Mouse (Mus musculus): ENCODE data around the gene Ttc9c. TPM values are rescaled to one million over a fixed set of nuclear protein-coding genes. Genes with fewer than 3 reads are reported as not detected.
A peak's percentile ranks its signal among the peaks of the same experiment; 100 is the strongest.

The Ttc9c gene
- polyA plus RNA-seq (2014; fragmentation: Nextera tagmentation; extraction: Ambion mirVana) = 47.0 and 53.1 TPM in 2 replicates

- peaks cover 9% of the 10 kb centered on the region for H3K4me1 ChIP-seq (replicated peaks; ENCODE audit: control insufficient read depth, insufficient read depth, low read length)
- H3K4me2 ChIP-seq (replicated peaks; ENCODE audit: low read depth, low read length) = peak within 1 kb of the TSS; percentile 77
- H3K36me3 ChIP-seq (ENCODE audit: control insufficient read depth, insufficient read depth, low read length) = peaks cover 3% of the 10 kb centered on the region; the same call in 1 of the 2 replicates
- no peaks in the 10 kb centered on the region for H3K27me3 ChIP-seq (ENCODE audit: control insufficient read depth, insufficient read depth, low read length)
- under 1% methylated on average over 33 of the region's 33 CpGs for WGBS
- DNase-seq (ENCODE audit: low spot score) (peak; percentile 97), ATAC-seq (ENCODE audit: low FRiP score) (peak; percentile 94)
- peak within 1 kb of the TSS; percentile 98 for H3K27ac ChIP-seq (ENCODE audit: low read depth, low read length)
- H3K4me3 ChIP-seq (ENCODE audit: low read depth, low read length) = peak within 1 kb of the TSS; percentile 99
- no peaks in the 10 kb centered on the region for H3K9me3 ChIP-seq (ENCODE audit: control insufficient read depth, low read length)
- H3K9ac ChIP-seq (ENCODE audit: low read depth, low read length) = peak within 1 kb of the TSS; percentile 98
Measured at GRCm38 (mm10) chr19:8818801-8819595, at the start of gene Ttc9c. Ttc9c (minus strand) TSS chr19:8819333.

- Histone ChIP-seq H3K27me3 (ENCODE audit: control insufficient read depth, insufficient read depth, low read length) (no peaks in the 10 kb centered on the region), H3K4me3 (ENCODE audit: low read depth, low read length) (no peak overlapping the region), H3K9ac (ENCODE audit: low read depth, low read length) (no peak overlapping the region), H3K4me2 (replicated peaks; ENCODE audit: low read depth, low read length) (no peak overlapping the region), H3K27ac (ENCODE audit: low read depth, low read length) (no peak overlapping the region), H3K36me3 (ENCODE audit: control insufficient read depth, insufficient read depth, low read length) (no peaks in the 10 kb centered on the region), H3K9me3 (ENCODE audit: control insufficient read depth, low read length) (no peaks in the 10 kb centered on the region), H3K4me1 (replicated peaks; ENCODE audit: control insufficient read depth, insufficient read depth, low read length) (no peaks in the 10 kb centered on the region)
- 84% methylated on average over 6 of the region's 6 CpGs for WGBS
- no peak for ATAC-seq (ENCODE audit: low FRiP score)
- no peak for DNase-seq (ENCODE audit: low spot score)
Measured at GRCm38 (mm10) chr19:8864265-8864664, 45.1 kb upstream of the Ttc9c start.

GRCm38 (mm10) chr19:8859018-8859417 is 39.9 kb upstream of the Ttc9c start:
- no peaks in the 10 kb centered on the region for H3K9me3 ChIP-seq (ENCODE audit: control insufficient read depth, low read length)
- no peaks in the 10 kb centered on the region for H3K27me3 ChIP-seq (ENCODE audit: control insufficient read depth, insufficient read depth, low read length)
- H3K4me3 ChIP-seq (ENCODE audit: low read depth, low read length) = no peak overlapping the region
- H3K27ac ChIP-seq (ENCODE audit: low read depth, low read length) = no peak overlapping the region
- H3K4me2 ChIP-seq (replicated peaks; ENCODE audit: low read depth, low read length) = no peak overlapping the region
- no peak overlapping the region for H3K9ac ChIP-seq (ENCODE audit: low read depth, low read length)
- ATAC-seq (ENCODE audit: low FRiP score) (no peak), DNase-seq (ENCODE audit: low spot score) (peak; percentile 30)
- H3K4me1 ChIP-seq (replicated peaks; ENCODE audit: control insufficient read depth, insufficient read depth, low read length) = no peaks in the 10 kb centered on the region
- no peaks in the 10 kb centered on the region for H3K36me3 ChIP-seq (ENCODE audit: control insufficient read depth, insufficient read depth, low read length)
- WGBS = 17% methylated on average over 1 of the region's 1 CpGs

GRCm38 (mm10) chr19:8857689-8858088 is 38.6 kb upstream of the Ttc9c start:
- Histone ChIP-seq H3K36me3 (ENCODE audit: control insufficient read depth, insufficient read depth, low read length) (no peaks in the 10 kb centered on the region), H3K4me1 (replicated peaks; ENCODE audit: control insufficient read depth, insufficient read depth, low read length) (no peaks in the 10 kb centered on the region), H3K9ac (ENCODE audit: low read depth, low read length) (no peak overlapping the region), H3K4me3 (ENCODE audit: low read depth, low read length) (no peak overlapping the region), H3K27me3 (ENCODE audit: control insufficient read depth, insufficient read depth, low read length) (no peaks in the 10 kb centered on the region), H3K4me2 (replicated peaks; ENCODE audit: low read depth, low read length) (no peak overlapping the region), H3K9me3 (ENCODE audit: control insufficient read depth, low read length) (no peaks in the 10 kb centered on the region), H3K27ac (ENCODE audit: low read depth, low read length) (no peak overlapping the region)
- DNase-seq (ENCODE audit: low spot score) = peak; percentile 56
- WGBS = 43% methylated on average over 4 of the region's 4 CpGs
- ATAC-seq (ENCODE audit: low FRiP score) = no peak

GRCm38 (mm10) chr19:8853117-8853516 is 34.0 kb upstream of the Ttc9c start:
- DNase-seq (ENCODE audit: low spot score) (no peak), ATAC-seq (ENCODE audit: low FRiP score) (no peak)
- Histone ChIP-seq H3K27ac (ENCODE audit: low read depth, low read length) (no peak overlapping the region), H3K36me3 (ENCODE audit: control insufficient read depth, insufficient read depth, low read length) (no peaks in the 10 kb centered on the region), H3K9ac (ENCODE audit: low read depth, low read length) (no peak overlapping the region), H3K9me3 (ENCODE audit: control insufficient read depth, low read length) (no peaks in the 10 kb centered on the region), H3K27me3 (ENCODE audit: control insufficient read depth, insufficient read depth, low read length) (no peaks in the 10 kb centered on the region), H3K4me2 (replicated peaks; ENCODE audit: low read depth, low read length) (no peak overlapping the region), H3K4me3 (ENCODE audit: low read depth, low read length) (no peak overlapping the region), H3K4me1 (replicated peaks; ENCODE audit: control insufficient read depth, insufficient read depth, low read length) (no peaks in the 10 kb centered on the region; the same call in 1 of the 2 replicates)
- WGBS = 82% methylated on average over 3 of the region's 3 CpGs

- Histone ChIP-seq H3K4me2 (replicated peaks; ENCODE audit: low read depth, low read length) (no peak overlapping the region), H3K27me3 (ENCODE audit: control insufficient read depth, insufficient read depth, low read length) (no peaks in the 10 kb centered on the region), H3K36me3 (ENCODE audit: control insufficient read depth, insufficient read depth, low read length) (0 out of 2 replicates have a peak, but pooled peaks cover 1% of the 10 kb centered on the region), H3K9ac (ENCODE audit: low read depth, low read length) (no peak overlapping the region), H3K4me3 (ENCODE audit: low read depth, low read length) (no peak overlapping the region), H3K4me1 (replicated peaks; ENCODE audit: control insufficient read depth, insufficient read depth, low read length) (no peaks in the 10 kb centered on the region; the same call in 1 of the 2 replicates), H3K9me3 (ENCODE audit: control insufficient read depth, low read length) (no peaks in the 10 kb centered on the region), H3K27ac (ENCODE audit: low read depth, low read length) (no peak overlapping the region)
- ATAC-seq (ENCODE audit: low FRiP score) (no peak), DNase-seq (ENCODE audit: low spot score) (no peak)
- 60% methylated on average over 10 of the region's 10 CpGs for WGBS
Measured at GRCm38 (mm10) chr19:8852236-8852928, 33.2 kb upstream of the Ttc9c start.

- Histone ChIP-seq H3K9ac (ENCODE audit: low read depth, low read length) (no peak overlapping the region), H3K27me3 (ENCODE audit: control insufficient read depth, insufficient read depth, low read length) (no peaks in the 10 kb centered on the region), H3K4me1 (replicated peaks; ENCODE audit: control insufficient read depth, insufficient read depth, low read length) (no peaks in the 10 kb centered on the region; the same call in 1 of the 2 replicates), H3K27ac (ENCODE audit: low read depth, low read length) (no peak overlapping the region), H3K9me3 (ENCODE audit: control insufficient read depth, low read length) (no peaks in the 10 kb centered on the region), H3K4me3 (ENCODE audit: low read depth, low read length) (no peak overlapping the region), H3K36me3 (ENCODE audit: control insufficient read depth, insufficient read depth, low read length) (0 out of 2 replicates have a peak, but pooled peaks cover 5% of the 10 kb centered on the region), H3K4me2 (replicated peaks; ENCODE audit: low read depth, low read length) (no peak overlapping the region)
- no peak for ATAC-seq (ENCODE audit: low FRiP score)
- DNase-seq (ENCODE audit: low spot score) = no peak
- WGBS = 55% methylated on average over 7 of the region's 7 CpGs
Measured at GRCm38 (mm10) chr19:8851639-8852038, 32.5 kb upstream of the Ttc9c start.

- peak; percentile 37 for DNase-seq (ENCODE audit: low spot score)
- Histone ChIP-seq H3K4me2 (replicated peaks; ENCODE audit: low read depth, low read length) (no peak within 1 kb of the TSS), H3K4me3 (ENCODE audit: low read depth, low read length) (no peak within 1 kb of the TSS), H3K27me3 (ENCODE audit: control insufficient read depth, insufficient read depth, low read length) (no peaks in the 10 kb centered on the region), H3K36me3 (ENCODE audit: control insufficient read depth, insufficient read depth, low read length) (0 out of 2 replicates have a peak, but pooled peaks cover 9% of the 10 kb centered on the region), H3K4me1 (replicated peaks; ENCODE audit: control insufficient read depth, insufficient read depth, low read length) (no peaks in the 10 kb centered on the region; the same call in 1 of the 2 replicates), H3K9me3 (ENCODE audit: control insufficient read depth, low read length) (no peaks in the 10 kb centered on the region), H3K9ac (ENCODE audit: low read depth, low read length) (no peak within 1 kb of the TSS), H3K27ac (ENCODE audit: low read depth, low read length) (no peak within 1 kb of the TSS)
- WGBS = 24% methylated on average over 7 of the region's 7 CpGs
- ATAC-seq (ENCODE audit: low FRiP score) = no peak
Measured at GRCm38 (mm10) chr19:8850402-8850901, 31.3 kb upstream of the Ttc9c start, which contains the start of gene Lrrn4cl. Lrrn4cl (plus strand) TSS chr19:8850768.

All from hindbrain, embryonic 11.5 days (tissue).